Mouse (Mus musculus) C2C12 (cell line): ENCODE measurements around the gene Rere.

Source experiments
- CTCF ChIP-seq: IDR thresholded peaks from one replicate; pipeline ENCODE4 v1.5.1; 2011; ENCODE audit not compliant: control insufficient read depth, insufficient read depth, insufficient read length
- MAX ChIP-seq: IDR thresholded peaks from one replicate; pipeline ENCODE4 v1.6.1; 2011; ENCODE audit warnings: mild to moderate bottlenecking, control low read depth
- MYOD1 ChIP-seq: IDR thresholded peaks from one replicate; pipeline ENCODE4 v1.6.1; 2011; ENCODE audit warnings: low read depth; ENCODE audit not compliant: control insufficient read depth, insufficient read length

DNA sequence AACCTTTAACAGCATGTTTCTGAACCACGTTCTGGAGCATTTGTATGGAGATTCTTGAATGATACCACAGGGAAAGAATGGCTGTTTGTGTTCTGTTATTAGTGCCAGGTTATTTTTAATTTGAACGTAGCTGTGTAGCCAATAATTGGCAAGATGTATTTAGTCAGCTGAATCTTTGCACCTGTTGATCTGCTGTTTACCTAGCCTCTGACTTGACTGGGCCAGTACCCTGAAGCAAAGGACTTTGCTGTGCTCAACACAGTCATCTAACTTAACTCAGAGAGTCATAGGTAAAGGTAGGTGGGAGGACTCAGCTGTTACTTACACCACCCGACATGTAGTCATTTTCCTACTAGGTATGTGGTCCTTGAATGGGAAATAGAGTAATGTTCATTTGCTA is 278.1 kb downstream of the Rere start:
- no peak for TF ChIP-seq MAX
- TF ChIP-seq CTCF, result no peak
- no peak for TF ChIP-seq MYOD1
